9 mouse cellular contexts compared by ENCODE assay signal in genomic region chr5:107853807-107854206, GRCm38 (mm10). TPM values are rescaled to one million over a fixed set of nuclear protein-coding genes. Genes with fewer than 3 reads are reported as not detected.
DNase-seq lines count a peak whose midpoint lies in the region; ATAC-seq and TF ChIP-seq lines count a peak whose summit lies in the region.
"Had no signal": no experiment of that assay in that cellular context is flagged by ENCODE, and none has a peak within 500 bp of the region (broad histone marks: within the 10 kb centered on the region; RNA-seq: fewer than 3 reads in every experiment).

No protein-coding gene starts in this region.

- 0 out of 2 replicates have a peak overlapping the region, but pooled peaks have one; percentile 33 for H3K9ac ChIP-seq in stomach, embryonic 16.5 days (ENCODE audit: low read length)
- no peak overlapping the region for H3K9ac ChIP-seq in forebrain, embryonic 11.5 days (ENCODE audit: low read length)
- H3K9ac ChIP-seq: neural tube, embryonic 13.5 days had no signal

- peak overlapping the region; percentile 72 for H3K27ac ChIP-seq in stomach, embryonic 16.5 days (ENCODE audit: low read length)
- H3K27ac ChIP-seq in forebrain, embryonic 11.5 days (ENCODE audit: low read depth, low read length) = no peak overlapping the region
- H3K27ac ChIP-seq: neural tube, embryonic 13.5 days had no signal

- peaks cover 3% of the 10 kb centered on the region for H3K4me1 ChIP-seq in lung, adult 2 months (ENCODE audit: control insufficient read depth, insufficient read depth, low read length)
- H3K4me1 ChIP-seq in stomach, embryonic 16.5 days (ENCODE audit: control insufficient read depth, insufficient read depth, low read length) = peaks cover 6% of the 10 kb centered on the region
- H3K4me1 ChIP-seq in forebrain, embryonic 11.5 days (replicated peaks; ENCODE audit: control insufficient read depth, insufficient read depth, low read length) = 0 out of 2 replicates have a peak, but pooled peaks cover 2% of the 10 kb centered on the region

- H3K36me3 ChIP-seq in stomach, embryonic 16.5 days (ENCODE audit: control insufficient read depth, insufficient read depth, low read length) = 0 out of 2 replicates have a peak, but pooled peaks cover 4% of the 10 kb centered on the region
- no peaks in the 10 kb centered on the region for H3K36me3 ChIP-seq in forebrain, embryonic 11.5 days (ENCODE audit: control insufficient read depth, insufficient read depth, low read length)
- H3K36me3 ChIP-seq: neural tube, embryonic 13.5 days had no signal

- H3K27me3 ChIP-seq in stomach, embryonic 16.5 days (ENCODE audit: control insufficient read depth, insufficient read depth, low read length) = no peaks in the 10 kb centered on the region
- no peaks in the 10 kb centered on the region for H3K27me3 ChIP-seq in forebrain, embryonic 11.5 days (ENCODE audit: control insufficient read depth, insufficient read depth, low read length)
- H3K27me3 ChIP-seq: neural tube, embryonic 13.5 days had no signal

- H3K4me3 ChIP-seq in lung, adult 2 months (replicated peaks; ENCODE audit: extremely low read depth, low read depth, low read length) = no peak overlapping the region
- no peak overlapping the region for H3K4me3 ChIP-seq in stomach, embryonic 16.5 days (replicated peaks; ENCODE audit: low read length)
- H3K4me3 ChIP-seq in forebrain, embryonic 11.5 days (ENCODE audit: low read depth, low read length) = no peak overlapping the region
- H3K4me3 ChIP-seq: neural tube, embryonic 13.5 days had no signal

- ATAC-seq in stomach, embryonic 16.5 days (ENCODE audit: insufficient read depth, low FRiP score) = 0 out of 2 replicates have a peak, but pooled peaks have one; percentile 29
- ATAC-seq in forebrain, embryonic 11.5 days (replicated peaks; ENCODE audit: low FRiP score) = no peak

- no peak for TF ChIP-seq POLR2A in lung, adult 2 months (IDR thresholded peaks at IDR 0.05; ENCODE audit: borderline replicate concordance, extremely low read depth, low read depth, low read length)

- no peak for TF ChIP-seq CTCF in lung, adult 2 months (IDR thresholded peaks at IDR 0.05; ENCODE audit: insufficient read depth, low read length)

- DNase-seq in lung, adult 18-20 months = peak; percentile 28 to 30
- no peak for DNase-seq in lung, adult 2 months
- peak; percentile 54 to 64 for DNase-seq in heart, adult 9 months (ENCODE audit: low spot score in 2 of 2)
- peak; percentile 35 to 50 for DNase-seq in kidney, postnatal 4 days
- DNase-seq in urinary bladder, postnatal 4 days (ENCODE audit: low spot score in 2 of 2) = no peak
- DNase-seq in ovary, postnatal 36 days (ENCODE audit: low spot score) = no peak
- no peak for DNase-seq in forebrain, embryonic 11.5 days (ENCODE audit: low spot score)

- H3K4me2 ChIP-seq in stomach, embryonic 16.5 days (ENCODE audit: low read depth, low read length) = no peak overlapping the region
- no peak overlapping the region for H3K4me2 ChIP-seq in forebrain, embryonic 11.5 days (ENCODE audit: low read depth, low read length, severe bottlenecking)
- H3K4me2 ChIP-seq: neural tube, embryonic 13.5 days had no signal

- 14% methylated on average over 6 of the region's 6 CpGs for WGBS in lung, adult 2 months
- 25% methylated on average over 6 of the region's 6 CpGs for WGBS in stomach, embryonic 16.5 days
- 21% methylated on average over 6 of the region's 6 CpGs for WGBS in forebrain, embryonic 11.5 days

- 0 out of 2 replicates have a peak, but pooled peaks cover 4% of the 10 kb centered on the region for H3K9me3 ChIP-seq in stomach, embryonic 16.5 days (replicated peaks; ENCODE audit: control insufficient read depth, low read length)
- H3K9me3 ChIP-seq in forebrain, embryonic 11.5 days (ENCODE audit: control insufficient read depth, low read length) = no peaks in the 10 kb centered on the region

RNA-seq across cellular contexts. Expression of gene Evi5, which starts 21.1 kb away (rescaled TPM):
- 16.5 and 18.2 TPM in 2 replicates for polyA plus RNA-seq in lung, adult 2 months (2012; rRNA removed)
- 53.5 and 55.2 TPM in 2 replicates for polyA plus RNA-seq in stomach, embryonic 16.5 days (2015; fragmentation: Nextera tagmentation; extraction: Ambion mirVana)
- polyA plus RNA-seq in forebrain, embryonic 11.5 days (2014; fragmentation: Nextera tagmentation; extraction: Ambion mirVana) = 48.6 and 50.7 TPM in 2 replicates

RNA-seq across cellular contexts. Expression of gene Ube2d2b, which starts 23.9 kb away (rescaled TPM):
- not detected in 2 replicates for polyA plus RNA-seq in lung, adult 2 months (2012; rRNA removed)
- 0.21 and 0.22 TPM in 2 replicates for polyA plus RNA-seq in stomach, embryonic 16.5 days (2015; fragmentation: Nextera tagmentation; extraction: Ambion mirVana)
- polyA plus RNA-seq in forebrain, embryonic 11.5 days (2014; fragmentation: Nextera tagmentation; extraction: Ambion mirVana) = 0.15 and 0.16 TPM in 2 replicates
- polyA plus RNA-seq: neural tube, embryonic 13.5 days had no signal

RNA-seq across cellular contexts. Expression of gene Rpl5, which starts 46.5 kb away (rescaled TPM):
- polyA plus RNA-seq in lung, adult 2 months (2012; rRNA removed) = 17.2 and 18.8 TPM in 2 replicates
- 60.0 and 63.3 TPM in 2 replicates for polyA plus RNA-seq in stomach, embryonic 16.5 days (2015; fragmentation: Nextera tagmentation; extraction: Ambion mirVana)
- 83.2 and 84.4 TPM in 2 replicates for polyA plus RNA-seq in forebrain, embryonic 11.5 days (2014; fragmentation: Nextera tagmentation; extraction: Ambion mirVana)

Comparison
In these comparisons a context has a peak if more than half of its experiments do, and no peak if none do; other contexts are left out.
1. DNase-seq: peak in lung, adult 18-20 months (2 of 2), heart, adult 9 months (2 of 2) and kidney, postnatal 4 days (2 of 2); none in lung, adult 2 months (single experiment), urinary bladder, postnatal 4 days (0 of 2), ovary, postnatal 36 days (single experiment) and forebrain, embryonic 11.5 days (single experiment).